Mouse (Mus musculus): ENCODE results near the gene Pold3. TPM values are rescaled to one million over a fixed set of nuclear protein-coding genes. Genes with fewer than 3 reads are reported as not detected.

Gene Pold3
- polyA plus RNA-seq, 1 experiment from 2014 or later = 58.4 TPM

DNA sequence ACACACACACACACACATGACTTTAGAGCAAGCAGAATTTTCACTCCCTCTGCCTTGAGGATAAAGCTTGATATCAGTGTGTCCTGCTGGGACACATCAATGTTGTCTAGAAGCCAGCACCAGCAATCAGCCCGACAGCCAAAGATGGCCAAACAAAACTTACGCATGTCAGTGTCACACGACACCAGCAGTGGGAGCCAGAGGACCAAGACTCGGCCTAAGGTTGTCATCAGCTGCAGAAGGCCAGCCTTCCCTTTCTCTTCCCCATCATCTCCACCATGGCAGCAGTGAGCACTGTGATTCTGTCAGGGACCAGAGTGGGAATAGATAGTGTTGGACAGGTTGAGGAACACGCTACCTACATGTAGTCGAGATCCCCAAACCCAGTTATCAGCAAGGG lies 2.1 kb upstream of the Pold3 start:
- H3K9ac ChIP-seq (replicated peaks; ENCODE audit: low read depth, low read length) = no peak overlapping the region
- H3K4me3 ChIP-seq (replicated peaks; ENCODE audit: low read length) = no peak overlapping the region
- no peak overlapping the region for H3K27ac ChIP-seq (ENCODE audit: low read length)
- H3K4me1 ChIP-seq (replicated peaks; ENCODE audit: control insufficient read depth, insufficient read depth, low read length) = peaks cover 9% of the 10 kb centered on the region
- no peaks in the 10 kb centered on the region for H3K9me3 ChIP-seq (ENCODE audit: control insufficient read depth, low read length)
- WGBS = 53% methylated on average over 6 of the region's 6 CpGs
- H3K4me2 ChIP-seq (ENCODE audit: low read length) = no peak overlapping the region
- no peaks in the 10 kb centered on the region for H3K27me3 ChIP-seq (replicated peaks; ENCODE audit: control insufficient read depth, insufficient read depth, low read length)
- ATAC-seq = no peak
- H3K36me3 ChIP-seq (ENCODE audit: control insufficient read depth, insufficient read depth) = no peaks in the 10 kb centered on the region

DNA sequence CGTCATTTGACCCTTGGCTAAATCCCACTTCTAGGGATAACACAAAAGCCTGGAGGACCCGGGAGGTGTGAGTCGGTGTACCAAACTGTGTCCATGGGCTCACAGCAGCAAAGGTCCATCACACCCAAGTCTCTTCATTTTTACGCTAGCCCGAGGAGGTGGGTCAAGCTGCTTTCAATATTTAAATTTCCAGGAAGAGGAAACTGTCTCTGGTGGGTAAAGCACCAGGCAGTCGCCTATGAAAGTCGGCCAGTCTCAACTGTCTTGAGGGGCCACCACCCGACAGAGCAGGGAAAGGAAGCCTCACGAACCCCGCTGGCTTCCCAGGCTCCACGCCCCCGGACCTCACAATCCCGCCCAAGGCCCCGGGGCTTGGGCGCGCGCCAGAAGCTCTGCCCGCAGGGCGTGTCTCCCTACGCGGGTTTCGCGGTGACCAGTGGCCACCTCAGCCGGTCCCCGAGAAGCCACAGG lies 539 bp downstream of the Pold3 start:
- Histone ChIP-seq H3K9me3 (ENCODE audit: control insufficient read depth, low read length) (no peaks in the 10 kb centered on the region), H3K9ac (replicated peaks; ENCODE audit: low read depth, low read length) (peak overlapping the region; percentile 81), H3K27me3 (replicated peaks; ENCODE audit: control insufficient read depth, insufficient read depth, low read length) (no peaks in the 10 kb centered on the region), H3K27ac (ENCODE audit: low read length) (peak overlapping the region; percentile 65), H3K36me3 (ENCODE audit: control insufficient read depth, insufficient read depth) (no peaks in the 10 kb centered on the region; the same call in 1 of the 2 replicates), H3K4me2 (ENCODE audit: low read length) (peak overlapping the region; percentile 90), H3K4me3 (replicated peaks; ENCODE audit: low read length) (peak overlapping the region; percentile 87), H3K4me1 (replicated peaks; ENCODE audit: control insufficient read depth, insufficient read depth, low read length) (peaks cover 9% of the 10 kb centered on the region)
- WGBS = under 1% methylated on average over 23 of the region's 25 CpGs
- peak; percentile 48 for ATAC-seq

DNA sequence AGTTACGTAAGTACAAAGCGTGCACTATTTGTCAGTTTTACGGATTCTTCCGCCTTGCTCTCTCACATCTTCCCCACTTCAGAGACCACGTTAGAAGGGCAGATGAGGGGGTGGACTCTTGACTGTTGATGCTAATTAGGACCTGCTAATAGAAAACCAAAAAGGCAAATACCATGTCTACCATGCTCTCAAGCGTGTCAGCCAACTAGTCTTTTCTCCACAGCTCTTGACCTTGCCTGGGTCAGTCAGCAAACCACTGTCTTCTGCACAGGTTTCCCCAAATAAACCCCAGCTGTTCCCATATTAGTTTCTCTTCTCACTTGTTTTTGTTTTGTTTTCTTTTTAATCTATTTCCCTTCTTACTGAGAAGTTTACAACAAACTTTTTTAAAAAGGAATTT lies 7.1 kb downstream of the Pold3 start:
- H3K9ac ChIP-seq (replicated peaks; ENCODE audit: low read depth, low read length) = no peak overlapping the region
- WGBS = 87% methylated on average over 6 of the region's 6 CpGs
- H3K27me3 ChIP-seq (replicated peaks; ENCODE audit: control insufficient read depth, insufficient read depth, low read length) = no peaks in the 10 kb centered on the region
- no peak for ATAC-seq
- no peak overlapping the region for H3K4me2 ChIP-seq (ENCODE audit: low read length)
- H3K9me3 ChIP-seq (ENCODE audit: control insufficient read depth, low read length) = no peaks in the 10 kb centered on the region
- H3K36me3 ChIP-seq (ENCODE audit: control insufficient read depth, insufficient read depth) = no peaks in the 10 kb centered on the region; the same call in 1 of the 2 replicates
- no peaks in the 10 kb centered on the region for H3K4me1 ChIP-seq (replicated peaks; ENCODE audit: control insufficient read depth, insufficient read depth, low read length)
- H3K27ac ChIP-seq (ENCODE audit: low read length) = no peak overlapping the region
- no peak overlapping the region for H3K4me3 ChIP-seq (replicated peaks; ENCODE audit: low read length)

DNA sequence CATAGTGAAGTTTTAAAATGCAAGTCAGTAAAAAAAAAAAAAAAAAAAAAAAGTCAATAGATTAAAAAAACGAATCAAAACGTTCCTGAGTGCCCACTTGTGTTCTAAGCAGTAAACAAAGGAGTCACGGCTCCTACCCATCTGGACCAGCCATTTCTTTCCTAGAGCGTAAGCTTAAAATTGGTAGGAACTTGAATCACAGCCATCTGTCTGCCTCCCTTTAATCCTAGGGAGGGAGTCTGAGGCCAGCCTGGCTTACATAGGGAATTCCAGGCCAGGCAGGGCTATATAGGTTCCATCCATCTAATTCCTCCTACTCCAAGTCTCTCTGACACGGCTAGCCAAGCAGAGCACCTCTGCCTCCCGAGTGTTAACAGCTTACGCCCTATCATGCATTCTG lies 7.5 kb downstream of the Pold3 start:
- ATAC-seq = no peak
- Histone ChIP-seq H3K9me3 (ENCODE audit: control insufficient read depth, low read length) (no peaks in the 10 kb centered on the region), H3K4me1 (replicated peaks; ENCODE audit: control insufficient read depth, insufficient read depth, low read length) (no peaks in the 10 kb centered on the region), H3K36me3 (ENCODE audit: control insufficient read depth, insufficient read depth) (no peaks in the 10 kb centered on the region; the same call in 1 of the 2 replicates), H3K9ac (replicated peaks; ENCODE audit: low read depth, low read length) (no peak overlapping the region), H3K27ac (ENCODE audit: low read length) (no peak overlapping the region), H3K4me3 (replicated peaks; ENCODE audit: low read length) (no peak overlapping the region), H3K4me2 (ENCODE audit: low read length) (no peak overlapping the region), H3K27me3 (replicated peaks; ENCODE audit: control insufficient read depth, insufficient read depth, low read length) (no peaks in the 10 kb centered on the region)
- 78% methylated on average over 7 of the region's 7 CpGs for WGBS

DNA sequence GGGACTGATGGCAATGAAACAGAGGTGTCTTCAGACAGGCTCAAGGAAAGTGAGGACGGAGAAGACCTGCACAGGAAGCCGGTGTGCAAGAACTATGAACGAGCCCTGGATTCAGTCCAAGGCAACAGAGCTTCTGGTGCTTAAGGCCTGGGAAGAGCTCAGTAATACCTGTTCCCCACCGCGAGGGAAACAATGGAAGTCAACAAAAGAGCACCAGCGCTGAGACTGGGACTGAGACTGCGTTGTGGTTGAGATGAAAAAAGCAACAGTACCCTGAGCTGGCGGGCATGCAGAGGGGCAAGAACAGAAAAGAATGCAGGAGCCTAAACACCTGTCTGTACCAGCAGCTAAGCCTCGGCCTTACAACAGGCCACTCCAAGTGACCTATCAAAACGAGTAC lies 9.9 kb downstream of the Pold3 start:
- no peak overlapping the region for H3K4me3 ChIP-seq (replicated peaks; ENCODE audit: low read length)
- no peaks in the 10 kb centered on the region for H3K9me3 ChIP-seq (ENCODE audit: control insufficient read depth, low read length)
- H3K27ac ChIP-seq (ENCODE audit: low read length) = no peak overlapping the region
- no peaks in the 10 kb centered on the region for H3K27me3 ChIP-seq (replicated peaks; ENCODE audit: control insufficient read depth, insufficient read depth, low read length)
- no peaks in the 10 kb centered on the region for H3K4me1 ChIP-seq (replicated peaks; ENCODE audit: control insufficient read depth, insufficient read depth, low read length)
- H3K4me2 ChIP-seq (ENCODE audit: low read length) = no peak overlapping the region
- WGBS = 54% methylated on average over 10 of the region's 10 CpGs
- no peak overlapping the region for H3K9ac ChIP-seq (replicated peaks; ENCODE audit: low read depth, low read length)
- ATAC-seq = no peak
- H3K36me3 ChIP-seq (ENCODE audit: control insufficient read depth, insufficient read depth) = peaks cover 4% of the 10 kb centered on the region

DNA sequence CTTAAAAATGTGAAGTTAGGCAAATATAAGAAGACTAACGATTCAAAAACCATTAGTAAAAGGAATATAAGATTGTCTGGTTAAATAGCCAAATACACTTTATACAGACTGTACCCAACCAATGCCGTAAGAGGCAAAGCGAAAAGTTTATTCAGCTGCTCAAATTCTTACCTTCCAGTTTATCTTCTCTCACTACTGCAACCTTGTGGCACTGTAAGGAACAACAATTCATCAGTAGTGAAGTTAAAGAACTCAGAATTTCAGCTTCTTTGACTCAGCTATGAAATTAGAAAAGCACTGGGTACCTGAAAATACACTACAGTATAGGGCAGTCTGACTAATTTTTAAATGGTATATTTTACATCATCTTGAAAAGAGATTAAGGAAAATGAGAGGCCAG lies 13.0 kb downstream of the Pold3 start:
- no peak overlapping the region for H3K4me2 ChIP-seq (ENCODE audit: low read length)
- no peak overlapping the region for H3K9ac ChIP-seq (replicated peaks; ENCODE audit: low read depth, low read length)
- WGBS = 78% methylated on average over 3 of the region's 3 CpGs
- no peaks in the 10 kb centered on the region for H3K4me1 ChIP-seq (replicated peaks; ENCODE audit: control insufficient read depth, insufficient read depth, low read length)
- H3K4me3 ChIP-seq (replicated peaks; ENCODE audit: low read length) = no peak overlapping the region
- H3K9me3 ChIP-seq (ENCODE audit: control insufficient read depth, low read length) = no peaks in the 10 kb centered on the region
- no peak overlapping the region for H3K27ac ChIP-seq (ENCODE audit: low read length)
- no peak for ATAC-seq
- H3K27me3 ChIP-seq (replicated peaks; ENCODE audit: control insufficient read depth, insufficient read depth, low read length) = no peaks in the 10 kb centered on the region
- peaks cover 11% of the 10 kb centered on the region for H3K36me3 ChIP-seq (ENCODE audit: control insufficient read depth, insufficient read depth)

DNA sequence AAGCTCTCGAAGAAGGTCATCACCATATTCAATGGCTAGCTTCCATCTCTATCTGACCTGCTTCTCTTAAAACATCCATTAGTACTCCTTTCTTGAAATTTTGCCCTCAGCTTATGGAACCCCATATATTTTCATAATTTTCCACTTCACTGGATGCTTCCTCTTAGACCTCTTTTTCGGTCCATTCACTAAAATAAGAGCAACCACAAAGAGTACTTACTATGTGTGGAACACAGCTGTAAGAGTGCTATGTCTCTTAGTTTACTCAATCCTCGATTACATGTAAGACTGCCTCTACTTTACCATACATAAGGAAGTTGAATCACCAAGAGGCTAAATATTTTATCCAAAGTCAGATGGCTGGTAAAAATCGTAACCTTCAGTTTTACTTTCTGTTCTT lies 16.7 kb downstream of the Pold3 start:
- Histone ChIP-seq H3K9me3 (ENCODE audit: control insufficient read depth, low read length) (no peaks in the 10 kb centered on the region), H3K27ac (ENCODE audit: low read length) (no peak overlapping the region), H3K4me3 (replicated peaks; ENCODE audit: low read length) (no peak overlapping the region), H3K36me3 (ENCODE audit: control insufficient read depth, insufficient read depth) (peaks cover 27% of the 10 kb centered on the region), H3K4me2 (ENCODE audit: low read length) (no peak overlapping the region), H3K9ac (replicated peaks; ENCODE audit: low read depth, low read length) (no peak overlapping the region), H3K27me3 (replicated peaks; ENCODE audit: control insufficient read depth, insufficient read depth, low read length) (no peaks in the 10 kb centered on the region), H3K4me1 (replicated peaks; ENCODE audit: control insufficient read depth, insufficient read depth, low read length) (no peaks in the 10 kb centered on the region)
- WGBS = 93% methylated on average over 4 of the region's 4 CpGs
- no peak for ATAC-seq

DNA sequence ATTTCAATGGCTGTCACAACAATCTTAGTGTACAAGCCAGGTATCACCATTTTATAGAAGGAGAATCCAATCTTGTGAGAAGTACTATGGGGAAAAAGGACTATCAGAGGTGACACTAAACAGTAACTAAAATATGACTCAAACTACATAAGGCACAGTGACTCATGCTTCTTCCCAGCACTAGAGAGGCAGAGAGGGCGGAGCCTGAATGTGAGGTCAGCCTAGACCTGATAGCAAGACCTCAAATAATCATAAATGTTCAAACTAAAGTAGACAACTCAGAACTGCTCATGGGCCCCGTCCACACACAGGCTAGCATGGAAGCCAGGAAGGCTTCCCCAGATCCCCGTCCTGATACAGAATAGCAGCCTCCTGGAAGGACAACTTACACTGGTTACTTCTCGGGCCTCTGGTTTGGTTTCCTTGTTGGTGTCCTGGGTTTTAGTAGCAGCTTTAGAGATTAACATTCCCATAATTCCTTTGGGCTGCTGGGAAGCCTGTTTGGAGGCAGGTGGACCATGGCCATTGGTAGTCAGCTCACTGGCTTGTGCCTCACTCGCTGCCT lies 21.3 kb downstream of the Pold3 start:
- H3K36me3 ChIP-seq (ENCODE audit: control insufficient read depth, insufficient read depth) = peaks cover 31% of the 10 kb centered on the region
- ATAC-seq = no peak

DNA sequence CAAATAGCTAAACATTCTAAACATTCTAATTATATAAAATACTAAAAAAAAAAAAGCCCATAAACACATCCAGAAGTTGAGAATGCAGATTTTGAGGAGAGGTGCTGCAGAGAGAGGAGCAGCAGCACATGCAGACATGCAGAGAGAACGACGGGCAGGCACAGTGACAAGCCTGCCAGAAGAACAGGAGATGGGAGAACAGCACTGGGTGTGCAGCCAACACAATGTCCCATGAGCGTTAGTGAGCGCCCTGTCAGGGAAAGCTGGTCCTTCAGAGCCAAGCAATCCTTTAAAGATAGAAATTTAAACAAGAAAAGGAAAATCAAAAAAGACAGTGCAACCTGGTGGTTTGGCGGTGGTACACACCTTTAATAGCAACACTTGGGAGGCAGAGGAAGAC lies 34.5 kb downstream of the Pold3 start:
- Histone ChIP-seq H3K4me2 (ENCODE audit: low read length) (no peak overlapping the region), H3K4me3 (replicated peaks; ENCODE audit: low read length) (no peak overlapping the region), H3K36me3 (ENCODE audit: control insufficient read depth, insufficient read depth) (peaks cover 29% of the 10 kb centered on the region), H3K4me1 (replicated peaks; ENCODE audit: control insufficient read depth, insufficient read depth, low read length) (no peaks in the 10 kb centered on the region), H3K9me3 (ENCODE audit: control insufficient read depth, low read length) (no peaks in the 10 kb centered on the region), H3K27ac (ENCODE audit: low read length) (no peak overlapping the region), H3K27me3 (replicated peaks; ENCODE audit: control insufficient read depth, insufficient read depth, low read length) (no peaks in the 10 kb centered on the region), H3K9ac (replicated peaks; ENCODE audit: low read depth, low read length) (no peak overlapping the region)
- WGBS = 83% methylated on average over 5 of the region's 5 CpGs
- no peak for ATAC-seq

More for the DNA sequence above, 21.3 kb downstream of the Pold3 start:
- Histone ChIP-seq H3K4me1 (replicated peaks; ENCODE audit: control insufficient read depth, insufficient read depth, low read length) (no peaks in the 10 kb centered on the region), H3K27me3 (replicated peaks; ENCODE audit: control insufficient read depth, insufficient read depth, low read length) (no peaks in the 10 kb centered on the region), H3K27ac (ENCODE audit: low read length) (no peak overlapping the region), H3K4me2 (ENCODE audit: low read length) (no peak overlapping the region), H3K9me3 (ENCODE audit: control insufficient read depth, low read length) (no peaks in the 10 kb centered on the region), H3K4me3 (replicated peaks; ENCODE audit: low read length) (no peak overlapping the region), H3K9ac (replicated peaks; ENCODE audit: low read depth, low read length) (no peak overlapping the region)
- WGBS = 91% methylated on average over 5 of the region's 5 CpGs
